Mouse (Mus musculus) stomach, postnatal 0 days (tissue): ENCODE results near the gene Ccr1.

Source experiments
- CTCF ChIP-seq: IDR thresholded peaks from 2 replicates; pipeline ENCODE4 v1.5.1; 2016; ENCODE audit warnings: antibody characterized with exemption, low read depth, mild to moderate bottlenecking, moderate library complexity
- EP300 ChIP-seq: optimal IDR thresholded peaks from 2 replicates; pipeline ENCODE3; 2016; ENCODE audit warnings: antibody characterized with exemption

- TF ChIP-seq CTCF: no peak
- no peak for TF ChIP-seq EP300
Measured at GRCm38 (mm10) chr9:124013270-124013669, 44.8 kb upstream of the Ccr1 start.
